Mouse (Mus musculus) liver, embryonic 14.5 days (tissue): ENCODE results near the gene Hoxa3. TPM values are rescaled to one million over a fixed set of nuclear protein-coding genes. Genes with fewer than 3 reads are reported as not detected.

Source experiments
- ATAC-seq: fragments of 200-750 bp; cut with Nextera tagmentation; 2 replicates; pipeline ENCODE4 v1.8.0; 2017; ENCODE audit warnings: moderate number of reproducible peaks, mild to moderate bottlenecking, moderate library complexity; ENCODE audit not compliant: insufficient read depth
- DNase-seq, 3 experiments: peaks; one replicate each; pipeline ENCODE4 v3.0.0-alpha.2; 2012 to 2013; ENCODE audit warnings: low read depth in 3 of 3, low spot score in 3 of 3
- H3K27ac ChIP-seq: fragments of 300-500 bp; sonication (generic); 2 replicates; pipeline ENCODE4 v1.5.1; 2014; ENCODE audit warnings: moderate library complexity, mild to moderate bottlenecking, control low read depth, inconsistent platforms
- H3K27me3 ChIP-seq: fragments of 300-500 bp; sonication (generic); 2 replicates; pipeline ENCODE4 v1.6.1; 2014; ENCODE audit warnings: mild to moderate bottlenecking, low read length, moderate library complexity; ENCODE audit not compliant: control insufficient read depth, insufficient read depth
- H3K36me3 ChIP-seq: fragments of 300-500 bp; sonication (generic); replicated peaks from 2 replicates; pipeline ENCODE4 v1.6.1; 2014; ENCODE audit warnings: low read depth; ENCODE audit not compliant: control insufficient read depth, insufficient read depth
- H3K4me1 ChIP-seq, 2 experiments: fragments of 200-500 bp in 1 of 2; fragments of 300-500 bp in 1 of 2; sonication (generic) in 1 of 2; replicated peaks; 2 replicates each; pipeline ENCODE4 v1.6.1; 2012 to 2014; ENCODE audit warnings: antibody characterized with exemption in 1 of 2, inconsistent platforms in 1 of 2, low read length in 1 of 2; ENCODE audit not compliant: control insufficient read depth in 2 of 2, insufficient read depth in 2 of 2
- H3K4me2 ChIP-seq: fragments of 300-500 bp; sonication (generic); 2 replicates; pipeline ENCODE4 v1.6.1; 2014; ENCODE audit warnings: low read depth, mild to moderate bottlenecking, control low read depth, moderate library complexity
- H3K4me3 ChIP-seq, 2 experiments: fragments of 200-500 bp in 1 of 2; fragments of 300-500 bp in 1 of 2; sonication (generic) in 1 of 2; 2 replicates each; pipeline ENCODE4 v1.5.1; 2012 to 2014; ENCODE audit warnings: low read depth in 2 of 2, low read length in 2 of 2, mild to moderate bottlenecking in 2 of 2, control low read depth in 1 of 2, inconsistent platforms in 1 of 2, moderate library complexity in 1 of 2; ENCODE audit not compliant: insufficient read depth in 1 of 2
- H3K9ac ChIP-seq: fragments of 300-500 bp; sonication (generic); replicated peaks from 2 replicates; pipeline ENCODE4 v1.6.1; 2014; ENCODE audit warnings: mild to moderate bottlenecking, control low read depth, moderate library complexity
- H3K9me3 ChIP-seq: fragments of 300-500 bp; sonication (generic); 2 replicates; pipeline ENCODE4 v1.6.1; 2016; ENCODE audit warnings: low read length, mixed read lengths; ENCODE audit not compliant: control insufficient read depth
- CTCF ChIP-seq: IDR thresholded peaks from 2 replicates; pipeline ENCODE4 v1.5.1; 2016; ENCODE audit warnings: antibody characterized with exemption, low read depth, control low read depth
- EP300 ChIP-seq: IDR thresholded peaks from 2 replicates; pipeline ENCODE4 v1.6.1; 2016; ENCODE audit warnings: antibody characterized with exemption, low read depth
- WGBS: fragments of 180-500 bp; shearing (Covaris S2); extraction: QIAGEN DNeasy Blood & Tissue Kit; methylation state at CpG from one replicate; pipeline ENCODE4 v1.1.7; 2014; ENCODE audit not compliant: insufficient replicate concordance; 5-methylcytosine and 5-hydroxymethylcytosine counted together
- polyA plus RNA-seq, 2 experiments: library from polyadenylated mRNA; depleted of rRNA in 1 of 2; stranded (reverse) in 1 of 2; unstranded in 1 of 2; fragments of >200 nt; fragmentation: Nextera tagmentation in 1 of 2; extraction: Ambion mirVana in 1 of 2; gene quantifications; 2 replicates each; pipeline versions ENCODE4 v1.2.1 to v1.2.3; 2012 to 2014

The Hoxa3 gene
- polyA plus RNA-seq, 2 experiments = 0.13 to 0.37 TPM

GRCm38 (mm10) chr6:52153270-52153669 lies 59.9 kb downstream of the Hoxa3 start:
- WGBS = 5% methylated on average over 6 of the region's 6 CpGs
- Histone ChIP-seq H3K4me2 (no peak overlapping the region), H3K27ac (no peak overlapping the region), H3K4me3 (no peak overlapping the region), H3K9me3 (no peaks in the 10 kb centered on the region), H3K27me3 (peaks cover 78% of the 10 kb centered on the region), H3K4me1 (no peaks in the 10 kb centered on the region), H3K36me3 (no peaks in the 10 kb centered on the region), H3K9ac (no peak overlapping the region)
- ATAC-seq (no peak), DNase-seq (no peak)
- TF ChIP-seq CTCF = no peak
- no peak for TF ChIP-seq EP300

GRCm38 (mm10) chr6:52152226-52153193 lies 60.6 kb downstream of the Hoxa3 start:
- Histone ChIP-seq H3K9me3 (no peaks in the 10 kb centered on the region), H3K9ac (no peak overlapping the region), H3K27me3 (peaks cover 70% of the 10 kb centered on the region), H3K4me2 (no peak overlapping the region), H3K36me3 (no peaks in the 10 kb centered on the region), H3K4me3 (no peak overlapping the region), H3K27ac (no peak overlapping the region), H3K4me1 (no peaks in the 10 kb centered on the region)
- no peak for TF ChIP-seq CTCF
- TF ChIP-seq EP300 = no peak
- WGBS = 19% methylated on average over 16 of the region's 16 CpGs
- DNase-seq = no peak
- ATAC-seq = no peak

GRCm38 (mm10) chr6:52151571-52151970 lies 61.6 kb downstream of the Hoxa3 start:
- Histone ChIP-seq H3K4me3 (no peak overlapping the region), H3K27me3 (peaks cover 61% of the 10 kb centered on the region), H3K36me3 (no peaks in the 10 kb centered on the region), H3K9me3 (no peaks in the 10 kb centered on the region), H3K4me2 (no peak overlapping the region), H3K27ac (no peak overlapping the region), H3K9ac (no peak overlapping the region), H3K4me1 (no peaks in the 10 kb centered on the region)
- no peak for TF ChIP-seq CTCF
- no peak for TF ChIP-seq EP300
- ATAC-seq (no peak), DNase-seq (no peak)
- WGBS = 20% methylated on average over 4 of the region's 4 CpGs

- WGBS = 7% methylated on average over 16 of the region's 16 CpGs
- no peak overlapping the region for H3K4me2 ChIP-seq
- ATAC-seq (no peak), DNase-seq (no peak)
- no peaks in the 10 kb centered on the region for H3K36me3 ChIP-seq
- H3K4me1 ChIP-seq = no peaks in the 10 kb centered on the region
- no peak overlapping the region for H3K4me3 ChIP-seq
- no peak overlapping the region for H3K9ac ChIP-seq
- H3K27ac ChIP-seq = no peak overlapping the region
- H3K9me3 ChIP-seq = no peaks in the 10 kb centered on the region
- peaks cover 50% of the 10 kb centered on the region for H3K27me3 ChIP-seq
- TF ChIP-seq CTCF = no peak
- no peak for TF ChIP-seq EP300
These were observed 62.7 kb downstream of the Hoxa3 start for GRCm38 (mm10) chr6:52150401-52150966.

- 67% methylated on average over 5 of the region's 5 CpGs for WGBS
- TF ChIP-seq CTCF = no peak
- TF ChIP-seq EP300 = no peak
- no peaks in the 10 kb centered on the region for H3K27me3 ChIP-seq
- H3K4me3 ChIP-seq = no peak overlapping the region
- no peaks in the 10 kb centered on the region for H3K36me3 ChIP-seq
- H3K4me1 ChIP-seq = no peaks in the 10 kb centered on the region
- no peak overlapping the region for H3K4me2 ChIP-seq
- no peak overlapping the region for H3K27ac ChIP-seq
- DNase-seq (no peak), ATAC-seq (no peak)
- H3K9me3 ChIP-seq = no peaks in the 10 kb centered on the region
- H3K9ac ChIP-seq = no peak overlapping the region
These were observed 74.0 kb downstream of the Hoxa3 start for GRCm38 (mm10) chr6:52139115-52139514.
